Mouse (Mus musculus): ENCODE measurements at regions not wholly inside any gene's neighbourhood (a gene's known extent, or its start where the extent isn't known, plus 50 kb on each side); places are given as distances from the start of the nearest gene placed in this dataset.

- Histone ChIP-seq H3K27me3 (ENCODE audit: control insufficient read depth, insufficient read depth, low read length) (no peaks in the 10 kb centered on the region), H3K36me3 (ENCODE audit: control insufficient read depth, insufficient read depth, low read length) (no peaks in the 10 kb centered on the region), H3K27ac (replicated peaks in 1 of 2; ENCODE audit: control insufficient read depth in 1 of 2, insufficient read depth in 1 of 2, low read depth in 2 of 2, low read length in 2 of 2) (no peak overlapping the region), H3K9ac (ENCODE audit: low read length) (no peak overlapping the region), H3K4me2 (ENCODE audit: low read length) (no peak overlapping the region), H3K4me1 (ENCODE audit: control insufficient read depth in 2 of 2, insufficient read depth in 2 of 2, low read length in 2 of 2) (no peaks in the 10 kb centered on the region), H3K9me3 (ENCODE audit: control insufficient read depth, low read length) (0 out of 2 replicates have a peak, but pooled peaks cover 2% of the 10 kb centered on the region), H3K4me3 (ENCODE audit: control insufficient read depth in 1 of 2, insufficient read depth in 1 of 2, low read depth in 1 of 2, low read length in 2 of 2) (no peak overlapping the region)
- WGBS: 68% methylated on average over 2 of the region's 2 CpGs
- ATAC-seq (ENCODE audit: insufficient number of reproducible peaks, insufficient read depth, low FRiP score, low read depth): no peak
Measured at GRCm38 (mm10) chr3:41960209-41960608, 217.8 kb downstream of the D3Ertd751e start.

DNA sequence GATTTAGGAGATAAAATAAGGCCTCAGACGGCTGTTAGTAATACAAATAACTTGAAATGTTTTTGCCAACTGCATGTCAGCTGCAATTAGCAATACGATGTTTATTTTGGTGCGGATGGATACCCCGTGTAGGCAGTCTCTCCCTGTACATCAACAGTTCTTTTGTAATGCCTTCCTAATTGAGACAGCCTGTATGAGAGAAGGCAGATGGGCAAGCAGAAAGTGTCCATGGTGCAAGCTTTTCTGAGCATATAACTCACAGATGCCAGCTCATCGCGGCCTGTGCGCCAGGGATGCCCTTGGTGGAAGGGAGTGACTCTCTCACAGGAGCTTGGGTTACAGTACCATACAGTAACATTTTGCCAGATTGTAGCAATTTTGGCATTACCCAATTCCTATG lies 220.5 kb downstream of the D3Ertd751e start:
- Histone ChIP-seq H3K9ac (ENCODE audit: low read length) (no peak overlapping the region), H3K9me3 (ENCODE audit: control insufficient read depth, low read length) (0 out of 2 replicates have a peak, but pooled peaks cover 2% of the 10 kb centered on the region), H3K4me3 (ENCODE audit: control insufficient read depth in 1 of 2, insufficient read depth in 1 of 2, low read depth in 1 of 2, low read length in 2 of 2) (no peak overlapping the region), H3K27ac (replicated peaks in 1 of 2; ENCODE audit: control insufficient read depth in 1 of 2, insufficient read depth in 1 of 2, low read depth in 2 of 2, low read length in 2 of 2) (no peak overlapping the region), H3K4me1 (ENCODE audit: control insufficient read depth in 2 of 2, insufficient read depth in 2 of 2, low read length in 2 of 2) (no peaks in the 10 kb centered on the region), H3K4me2 (ENCODE audit: low read length) (no peak overlapping the region), H3K36me3 (ENCODE audit: control insufficient read depth, insufficient read depth, low read length) (no peaks in the 10 kb centered on the region), H3K27me3 (ENCODE audit: control insufficient read depth, insufficient read depth, low read length) (no peaks in the 10 kb centered on the region)
- WGBS: 84% methylated on average over 7 of the region's 7 CpGs
- ATAC-seq (ENCODE audit: insufficient number of reproducible peaks, insufficient read depth, low FRiP score, low read depth): no peak

DNA sequence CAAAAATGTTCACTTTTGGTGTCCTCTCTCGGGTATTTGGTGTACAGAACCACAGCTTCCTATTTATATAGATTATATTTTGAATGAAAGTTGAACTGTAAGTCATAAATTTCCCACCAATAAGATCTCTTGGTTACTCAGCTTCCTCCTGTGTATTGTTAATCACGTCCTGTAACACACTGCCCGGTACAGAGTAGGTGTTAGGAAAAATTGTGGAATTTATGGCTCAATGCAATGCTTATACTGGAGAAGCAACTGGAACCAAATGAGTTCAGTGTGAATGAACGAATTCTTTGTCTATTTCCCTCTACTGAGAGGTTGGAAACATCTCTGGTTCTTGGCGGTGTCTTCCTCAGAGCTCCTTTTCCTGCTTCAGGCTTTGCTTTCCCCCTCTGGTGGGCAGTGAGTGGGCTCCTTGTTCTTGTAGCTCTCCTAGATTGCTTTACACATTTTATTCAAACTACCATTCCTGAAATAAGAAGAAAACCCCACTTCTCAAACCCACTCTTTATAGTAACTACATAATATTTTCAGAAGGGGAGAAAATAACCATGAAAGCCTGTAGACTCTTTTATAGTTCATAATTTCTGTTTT lies 264.4 kb downstream of the D3Ertd751e start:
- Histone ChIP-seq H3K4me1 (ENCODE audit: control insufficient read depth in 2 of 2, insufficient read depth in 2 of 2, low read length in 2 of 2) (no peaks in the 10 kb centered on the region), H3K9ac (ENCODE audit: low read length) (no peak overlapping the region), H3K36me3 (ENCODE audit: control insufficient read depth, insufficient read depth, low read length) (no peaks in the 10 kb centered on the region), H3K27ac (replicated peaks in 1 of 2; ENCODE audit: control insufficient read depth in 1 of 2, insufficient read depth in 1 of 2, low read depth in 2 of 2, low read length in 2 of 2) (no peak overlapping the region), H3K9me3 (ENCODE audit: control insufficient read depth, low read length) (no peaks in the 10 kb centered on the region), H3K4me2 (ENCODE audit: low read length) (no peak overlapping the region), H3K27me3 (ENCODE audit: control insufficient read depth, insufficient read depth, low read length) (no peaks in the 10 kb centered on the region), H3K4me3 (ENCODE audit: control insufficient read depth in 1 of 2, insufficient read depth in 1 of 2, low read depth in 1 of 2, low read length in 2 of 2) (no peak overlapping the region)
- no peak for ATAC-seq (ENCODE audit: insufficient number of reproducible peaks, insufficient read depth, low FRiP score, low read depth)
- WGBS: 60% methylated on average over 5 of the region's 5 CpGs

- H3K36me3 ChIP-seq (ENCODE audit: control insufficient read depth, insufficient read depth, low read length): no peaks in the 10 kb centered on the region
- H3K4me3 ChIP-seq (ENCODE audit: control insufficient read depth in 1 of 2, insufficient read depth in 1 of 2, low read depth in 1 of 2, low read length in 2 of 2): no peak overlapping the region
- no peak for ATAC-seq (ENCODE audit: insufficient number of reproducible peaks, insufficient read depth, low FRiP score, low read depth)
- WGBS: 79% methylated on average over 5 of the region's 5 CpGs
- no peak overlapping the region for H3K9ac ChIP-seq (ENCODE audit: low read length)
- no peak overlapping the region for H3K4me2 ChIP-seq (ENCODE audit: low read length)
- H3K27ac ChIP-seq (replicated peaks in 1 of 2; ENCODE audit: control insufficient read depth in 1 of 2, insufficient read depth in 1 of 2, low read depth in 2 of 2, low read length in 2 of 2): no peak overlapping the region
- no peaks in the 10 kb centered on the region for H3K27me3 ChIP-seq (ENCODE audit: control insufficient read depth, insufficient read depth, low read length)
- no peaks in the 10 kb centered on the region for H3K4me1 ChIP-seq (ENCODE audit: control insufficient read depth in 2 of 2, insufficient read depth in 2 of 2, low read length in 2 of 2)
- no peaks in the 10 kb centered on the region for H3K9me3 ChIP-seq (ENCODE audit: control insufficient read depth, low read length)
Measured at GRCm38 (mm10) chr3:42023187-42023586, 280.8 kb downstream of the D3Ertd751e start.

- Histone ChIP-seq H3K27ac (replicated peaks in 1 of 2; ENCODE audit: control insufficient read depth in 1 of 2, insufficient read depth in 1 of 2, low read depth in 2 of 2, low read length in 2 of 2) (no peak overlapping the region), H3K9ac (ENCODE audit: low read length) (no peak overlapping the region), H3K4me1 (ENCODE audit: control insufficient read depth in 2 of 2, insufficient read depth in 2 of 2, low read length in 2 of 2) (no peaks in the 10 kb centered on the region), H3K36me3 (ENCODE audit: control insufficient read depth, insufficient read depth, low read length) (no peaks in the 10 kb centered on the region), H3K4me3 (ENCODE audit: control insufficient read depth in 1 of 2, insufficient read depth in 1 of 2, low read depth in 1 of 2, low read length in 2 of 2) (no peak overlapping the region), H3K9me3 (ENCODE audit: control insufficient read depth, low read length) (no peaks in the 10 kb centered on the region), H3K27me3 (ENCODE audit: control insufficient read depth, insufficient read depth, low read length) (no peaks in the 10 kb centered on the region), H3K4me2 (ENCODE audit: low read length) (no peak overlapping the region)
- WGBS: 33% methylated on average over 4 of the region's 4 CpGs
- ATAC-seq (ENCODE audit: insufficient number of reproducible peaks, insufficient read depth, low FRiP score, low read depth): no peak
Measured at GRCm38 (mm10) chr3:42039632-42040031, 297.2 kb downstream of the D3Ertd751e start.

- H3K36me3 ChIP-seq (ENCODE audit: control insufficient read depth, insufficient read depth, low read length): no peaks in the 10 kb centered on the region
- no peak for ATAC-seq (ENCODE audit: insufficient number of reproducible peaks, insufficient read depth, low FRiP score, low read depth)
- H3K9me3 ChIP-seq (ENCODE audit: control insufficient read depth, low read length): no peaks in the 10 kb centered on the region
- no peaks in the 10 kb centered on the region for H3K27me3 ChIP-seq (ENCODE audit: control insufficient read depth, insufficient read depth, low read length)
- H3K27ac ChIP-seq (replicated peaks in 1 of 2; ENCODE audit: control insufficient read depth in 1 of 2, insufficient read depth in 1 of 2, low read depth in 2 of 2, low read length in 2 of 2): no peak overlapping the region
- no peaks in the 10 kb centered on the region for H3K4me1 ChIP-seq (ENCODE audit: control insufficient read depth in 2 of 2, insufficient read depth in 2 of 2, low read length in 2 of 2)
- no peak overlapping the region for H3K9ac ChIP-seq (ENCODE audit: low read length)
- H3K4me3 ChIP-seq (ENCODE audit: control insufficient read depth in 1 of 2, insufficient read depth in 1 of 2, low read depth in 1 of 2, low read length in 2 of 2): no peak overlapping the region
- 59% methylated on average over 2 of the region's 2 CpGs for WGBS
- no peak overlapping the region for H3K4me2 ChIP-seq (ENCODE audit: low read length)
Measured at GRCm38 (mm10) chr3:42040270-42040812, 297.9 kb downstream of the D3Ertd751e start.

DNA sequence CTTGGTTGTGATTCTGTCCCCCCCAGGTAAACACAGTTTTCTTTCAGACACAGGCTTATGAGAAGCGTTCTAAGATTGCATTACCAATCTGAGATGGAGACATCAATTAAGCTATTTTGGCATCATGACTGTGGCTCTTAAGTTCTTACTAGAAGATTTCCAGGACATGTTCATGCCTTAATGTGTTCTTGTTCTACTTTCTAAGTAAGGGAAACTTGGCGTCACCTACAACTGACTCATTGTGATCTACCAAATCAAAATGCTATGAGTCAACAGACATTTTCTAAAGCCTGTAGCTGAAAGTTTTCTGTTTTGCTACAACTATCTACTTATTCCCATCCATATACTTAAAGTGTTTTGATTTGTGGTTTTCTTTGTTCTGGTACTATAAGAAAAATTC lies 298.5 kb downstream of the D3Ertd751e start:
- Histone ChIP-seq H3K36me3 (ENCODE audit: control insufficient read depth, insufficient read depth, low read length) (no peaks in the 10 kb centered on the region), H3K4me3 (ENCODE audit: control insufficient read depth in 1 of 2, insufficient read depth in 1 of 2, low read depth in 1 of 2, low read length in 2 of 2) (no peak overlapping the region), H3K4me1 (ENCODE audit: control insufficient read depth in 2 of 2, insufficient read depth in 2 of 2, low read length in 2 of 2) (no peaks in the 10 kb centered on the region), H3K27ac (replicated peaks in 1 of 2; ENCODE audit: control insufficient read depth in 1 of 2, insufficient read depth in 1 of 2, low read depth in 2 of 2, low read length in 2 of 2) (no peak overlapping the region), H3K4me2 (ENCODE audit: low read length) (no peak overlapping the region), H3K9ac (ENCODE audit: low read length) (no peak overlapping the region), H3K9me3 (ENCODE audit: control insufficient read depth, low read length) (no peaks in the 10 kb centered on the region), H3K27me3 (ENCODE audit: control insufficient read depth, insufficient read depth, low read length) (no peaks in the 10 kb centered on the region)
- WGBS: 82% methylated on average over 2 of the region's 2 CpGs
- no peak for ATAC-seq (ENCODE audit: insufficient number of reproducible peaks, insufficient read depth, low FRiP score, low read depth)

DNA sequence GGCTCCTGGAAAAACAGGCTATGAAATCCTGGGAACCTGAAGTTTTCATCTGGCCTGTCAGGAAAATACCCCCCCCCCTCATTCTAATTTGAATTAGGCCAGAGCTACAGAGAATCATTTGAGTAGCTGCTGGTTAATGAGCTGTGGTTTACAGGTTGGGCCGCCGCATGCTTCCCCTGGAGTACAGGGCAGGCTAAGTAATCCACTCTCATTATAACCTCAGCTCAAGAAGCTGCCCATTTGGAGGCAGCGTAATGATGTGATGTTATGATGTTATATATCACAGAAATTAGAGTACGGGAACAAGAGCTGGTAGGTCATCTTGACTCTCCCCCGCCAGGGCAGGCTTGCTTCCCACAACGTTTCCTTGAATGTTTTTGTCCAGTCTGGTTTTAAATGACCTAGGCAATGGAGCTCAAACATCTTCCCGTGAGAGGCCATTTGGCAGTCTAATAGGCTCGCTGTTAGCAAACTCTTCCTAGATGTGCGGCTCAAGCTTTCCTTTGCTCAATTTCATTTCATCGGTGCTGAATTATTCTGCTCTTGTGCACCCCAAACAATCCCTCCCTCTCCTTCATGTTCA lies 315.0 kb downstream of the D3Ertd751e start:
- WGBS: 86% methylated on average over 10 of the region's 10 CpGs
- Histone ChIP-seq H3K4me3 (ENCODE audit: control insufficient read depth in 1 of 2, insufficient read depth in 1 of 2, low read depth in 1 of 2, low read length in 2 of 2) (no peak overlapping the region), H3K4me1 (ENCODE audit: control insufficient read depth in 2 of 2, insufficient read depth in 2 of 2, low read length in 2 of 2) (no peaks in the 10 kb centered on the region), H3K9me3 (ENCODE audit: control insufficient read depth, low read length) (no peaks in the 10 kb centered on the region), H3K36me3 (ENCODE audit: control insufficient read depth, insufficient read depth, low read length) (no peaks in the 10 kb centered on the region), H3K27ac (replicated peaks in 1 of 2; ENCODE audit: control insufficient read depth in 1 of 2, insufficient read depth in 1 of 2, low read depth in 2 of 2, low read length in 2 of 2) (no peak overlapping the region), H3K9ac (ENCODE audit: low read length) (no peak overlapping the region), H3K27me3 (ENCODE audit: control insufficient read depth, insufficient read depth, low read length) (no peaks in the 10 kb centered on the region), H3K4me2 (ENCODE audit: low read length) (no peak overlapping the region)
- ATAC-seq (ENCODE audit: insufficient number of reproducible peaks, insufficient read depth, low FRiP score, low read depth): no peak

Data from heart, embryonic 14.5 days (tissue).